Mouse (Mus musculus) bone marrow macrophage, adult 2 months (primary cell): ENCODE data around the gene Ntrk3.

Experiments
- CTCF ChIP-seq: IDR thresholded peaks from 2 replicates; pipeline ENCODE4 v1.5.1; 2012; ENCODE audit warnings: low read depth, mild to moderate bottlenecking, low read length, moderate library complexity
- POLR2A ChIP-seq: IDR thresholded peaks from 2 replicates; pipeline ENCODE4 v1.6.1; 2012; ENCODE audit warnings: mild to moderate bottlenecking, low read depth, low read length, borderline replicate concordance

DNA sequence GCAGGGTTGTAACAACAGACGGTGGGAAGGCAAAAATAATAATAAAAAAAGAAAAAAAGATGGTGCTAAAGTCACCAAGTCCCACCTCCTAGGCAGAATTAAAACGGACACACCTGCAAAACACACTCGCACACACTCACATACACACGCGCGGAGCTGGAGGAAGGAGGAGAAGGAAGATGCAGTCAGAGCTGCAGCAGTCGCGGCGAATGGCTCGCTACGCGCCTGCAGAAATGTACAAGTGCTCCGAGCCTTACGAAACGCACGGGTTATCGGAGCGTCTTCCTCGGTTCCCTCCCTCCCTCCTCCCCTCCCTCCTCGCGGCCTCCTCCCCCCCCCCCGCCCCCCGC lies 159.7 kb downstream of the Ntrk3 start:
- TF ChIP-seq CTCF (no peak), POLR2A (no peak)
